Mouse (Mus musculus): ENCODE data around the gene Crip2.

- TF ChIP-seq CTCF (IDR thresholded peaks at IDR 0.05; ENCODE audit: control insufficient read depth, insufficient read depth, low read length): no peak
- TF ChIP-seq POLR2A (IDR thresholded peaks at IDR 0.05; ENCODE audit: borderline replicate concordance, control insufficient read depth, low read depth, low read length): no peak
Measured at GRCm38 (mm10) chr12:113157521-113157920, 17.5 kb downstream of the Crip2 start.

Measured in bone marrow, adult 2 months (tissue).